Mouse (Mus musculus) ES-E14 (cell line): Measurements from ENCODE around the gene Vps53. TPM values are rescaled to one million over a fixed set of nuclear protein-coding genes. Genes with fewer than 3 reads are reported as not detected.

ENCODE experiments used
- DNase-seq: peaks from one replicate; pipeline ENCODE4 v3.0.0-alpha.2; 2013; ENCODE audit warnings: low read depth, low spot score
- H3K27ac ChIP-seq: 2 replicates; pipeline ENCODE4 v1.5.1; 2012; ENCODE audit warnings: low read depth, mild to moderate bottlenecking, low read length, moderate library complexity, mixed read lengths; ENCODE audit not compliant: poor library complexity, insufficient read depth, severe bottlenecking
- H3K36me3 ChIP-seq: 2 replicates; pipeline ENCODE4 v1.6.1; 2012; ENCODE audit warnings: mild to moderate bottlenecking, low read length, moderate library complexity, mixed read lengths; ENCODE audit not compliant: control insufficient read depth, poor library complexity, insufficient read depth, severe bottlenecking
- H3K4me1 ChIP-seq, 2 experiments: fragments of 150-350 bp in 1 of 2; sonication (generic) in 1 of 2; 2 replicates each; pipeline ENCODE4 v1.6.1; 2012; ENCODE audit warnings: low read length in 2 of 2, mild to moderate bottlenecking in 1 of 2, mixed read lengths in 1 of 2; ENCODE audit not compliant: control insufficient read depth in 2 of 2, insufficient read depth in 2 of 2, poor library complexity in 1 of 2
- H3K4me3 ChIP-seq, 2 experiments: fragments of 150-350 bp in 1 of 2; sonication (generic) in 1 of 2; 2 replicates each; pipeline ENCODE4 v1.5.1; 2012; ENCODE audit warnings: low read length in 2 of 2, low read depth in 1 of 2, mild to moderate bottlenecking in 1 of 2, mixed read lengths in 1 of 2; ENCODE audit not compliant: insufficient read depth in 1 of 2, poor library complexity in 1 of 2, severe bottlenecking in 1 of 2
- H3K9ac ChIP-seq: 2 replicates; pipeline ENCODE4 v1.6.1; 2012; ENCODE audit warnings: low read depth, mild to moderate bottlenecking, low read length, mixed read lengths; ENCODE audit not compliant: poor library complexity, insufficient read depth, severe bottlenecking
- H3K9me3 ChIP-seq: fragments of 150-350 bp; sonication (generic); 2 replicates; pipeline ENCODE4 v1.6.1; 2012; ENCODE audit warnings: low read depth, mild to moderate bottlenecking, low read length; ENCODE audit not compliant: control insufficient read depth, insufficient read depth
- CHD2 ChIP-seq: IDR thresholded peaks from 2 replicates; pipeline ENCODE4 v1.6.1; 2014; ENCODE audit warnings: mild to moderate bottlenecking, low read depth, low read length, inconsistent platforms
- HCFC1 ChIP-seq: IDR thresholded peaks from 2 replicates; pipeline ENCODE4 v1.6.1; 2012; ENCODE audit warnings: low read length, inconsistent platforms, borderline replicate concordance; ENCODE audit not compliant: insufficient read depth
- MAFK ChIP-seq: IDR thresholded peaks from 2 replicates; pipeline ENCODE4 v1.6.1; 2014; ENCODE audit warnings: mild to moderate bottlenecking, low read depth, low read length, inconsistent platforms; ENCODE audit not compliant: insufficient read depth
- ZC3H11A ChIP-seq: IDR thresholded peaks from 2 replicates; pipeline ENCODE4 v1.6.1; 2012; ENCODE audit warnings: low read depth, mild to moderate bottlenecking, inconsistent platforms, low read length, borderline replicate concordance
- ZNF384 ChIP-seq: IDR thresholded peaks from 2 replicates; pipeline ENCODE4 v1.6.1; 2012; ENCODE audit warnings: low read depth, low read length, inconsistent platforms
- in situ Hi-C, 2 experiments: fragments of 600-800 bp; cut with MboI; formaldehyde crosslinking; loops; one replicate each; pipeline ENCODE4 v1.15.1; 2025; ENCODE audit warnings: low sequenced_read_pairs in 2 of 2, inconsistent platforms in 1 of 2; ENCODE audit not compliant: unreplicated experiment in 2 of 2
- total RNA-seq: library from RNA; depleted of rRNA; stranded (reverse); fragments of 300-350 nt; gene quantifications from 2 replicates; pipeline ENCODE4 v1.2.3, GENCODE M21; 2012

The Vps53 gene
- total RNA-seq, 1 experiment = 20.3 TPM

DNA sequence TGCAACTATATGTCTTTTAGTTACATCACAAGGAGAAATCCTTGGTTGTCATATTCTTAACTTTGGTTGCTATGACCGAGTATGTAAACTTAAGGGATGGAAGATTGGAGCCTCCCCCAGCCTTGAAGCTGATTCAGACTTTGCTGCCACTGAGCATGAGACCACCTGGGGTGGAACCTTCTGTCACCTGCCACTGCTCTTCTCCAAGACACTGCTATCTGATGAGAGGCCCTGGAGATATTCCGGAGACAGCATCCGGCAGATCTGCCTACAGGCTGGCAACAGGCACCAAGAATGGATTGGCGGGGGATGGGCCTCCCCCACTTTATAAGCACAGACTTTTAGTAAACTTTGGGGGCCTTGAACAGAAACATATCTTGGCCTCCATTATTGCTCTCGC lies 127.0 kb downstream of the Vps53 start:
- TF ChIP-seq ZNF384 (no peak), HCFC1 (no peak), MAFK (no peak), CHD2 (no peak), ZC3H11A (no peak)
- Histone ChIP-seq H3K9me3 (no peaks in the 10 kb centered on the region), H3K36me3 (no peaks in the 10 kb centered on the region), H3K9ac (no peak overlapping the region), H3K4me1 (no peaks in the 10 kb centered on the region), H3K27ac (no peak overlapping the region), H3K4me3 (no peak overlapping the region)
- in situ Hi-C loops = no loop called here
- no peak for DNase-seq

DNA sequence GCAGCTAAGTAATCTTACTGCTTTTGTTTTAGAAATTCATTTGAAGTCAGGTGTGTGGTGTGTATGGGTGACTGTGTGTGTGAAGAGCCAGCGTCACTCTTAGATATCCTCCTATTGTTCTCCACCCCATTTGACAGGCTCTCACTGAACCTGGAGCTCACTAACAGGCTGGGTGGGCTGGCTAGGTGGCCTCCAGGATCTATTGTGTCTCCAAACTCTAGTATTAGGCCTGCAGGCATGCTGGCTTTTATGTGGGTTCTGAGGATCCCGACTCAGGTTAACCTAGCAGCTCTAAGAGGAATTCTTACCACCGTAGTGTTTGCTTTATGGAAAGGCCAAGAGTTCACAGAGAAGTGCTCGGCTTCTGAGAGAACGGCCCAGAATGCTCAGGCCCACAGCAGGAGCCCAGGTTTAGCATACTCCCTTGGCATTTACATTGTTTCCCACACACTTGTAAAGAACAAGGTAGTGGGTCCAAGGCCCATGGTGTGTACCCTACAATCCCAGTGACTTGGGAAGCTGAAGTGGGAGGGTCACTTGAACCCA lies 128.4 kb downstream of the Vps53 start:
- H3K27ac ChIP-seq = no peak overlapping the region
- no peaks in the 10 kb centered on the region for H3K36me3 ChIP-seq

DNA sequence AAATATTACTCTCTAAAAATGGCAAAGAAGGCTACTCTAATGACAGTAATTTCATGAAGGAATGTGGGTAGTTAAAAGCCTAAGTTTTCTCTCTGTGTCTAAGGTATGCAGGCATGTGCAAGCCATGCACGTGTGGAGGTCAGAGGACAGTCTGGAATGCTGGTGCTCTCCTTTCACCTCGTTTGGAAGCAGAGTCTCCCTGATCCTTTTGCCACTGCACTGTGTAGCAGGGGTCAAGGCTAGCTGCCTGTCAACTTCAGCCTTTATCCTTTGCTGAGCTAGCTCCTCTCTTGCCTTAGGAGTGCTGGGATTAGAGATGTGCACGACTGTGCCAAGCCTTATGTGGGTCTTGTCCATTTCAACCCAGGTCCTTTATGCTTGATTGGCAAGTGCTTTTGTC lies 128.9 kb downstream of the Vps53 start:
- no peak for DNase-seq
- Histone ChIP-seq H3K9ac (no peak overlapping the region), H3K36me3 (no peaks in the 10 kb centered on the region), H3K4me1 (no peaks in the 10 kb centered on the region), H3K9me3 (no peaks in the 10 kb centered on the region), H3K27ac (no peak overlapping the region), H3K4me3 (no peak overlapping the region)
- in situ Hi-C loops = no loop called here
- TF ChIP-seq MAFK (no peak), CHD2 (no peak), ZC3H11A (no peak), ZNF384 (no peak), HCFC1 (no peak)

More for the DNA sequence above, 128.4 kb downstream of the Vps53 start:
- TF ChIP-seq HCFC1 = no peak
- TF ChIP-seq CHD2 = no peak
- no peak for TF ChIP-seq MAFK
- no peak for TF ChIP-seq ZNF384
- no peak for TF ChIP-seq ZC3H11A
- no peak overlapping the region for H3K9ac ChIP-seq
- DNase-seq = no peak
- no peaks in the 10 kb centered on the region for H3K9me3 ChIP-seq
- H3K4me1 ChIP-seq = no peaks in the 10 kb centered on the region
- in situ Hi-C loops = no loop called here
- H3K4me3 ChIP-seq = no peak overlapping the region

DNA sequence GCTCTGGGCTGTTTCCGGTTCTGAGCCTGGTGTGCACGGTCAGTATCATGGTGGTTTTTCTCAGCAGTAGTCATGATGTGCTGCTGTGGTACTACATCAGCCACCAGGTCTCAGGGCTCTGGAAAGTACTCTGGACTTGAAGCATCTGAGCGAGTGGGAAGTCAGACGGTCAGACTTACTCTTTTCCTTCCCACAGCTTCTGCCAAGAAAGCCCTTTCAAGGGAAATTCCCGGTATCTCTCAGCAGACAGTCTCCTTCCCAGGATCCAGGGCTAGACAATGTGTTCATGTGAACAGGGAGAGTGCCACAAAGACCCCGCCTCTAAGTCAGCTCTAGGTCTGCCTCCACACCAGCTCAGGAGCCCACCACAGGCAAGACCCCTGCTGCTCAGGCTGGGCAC lies 134.1 kb downstream of the Vps53 start:
- H3K36me3 ChIP-seq = no peaks in the 10 kb centered on the region
- H3K4me1 ChIP-seq = no peaks in the 10 kb centered on the region
- H3K9me3 ChIP-seq = no peaks in the 10 kb centered on the region
- in situ Hi-C loops = no loop called here
- no peak overlapping the region for H3K27ac ChIP-seq
- H3K9ac ChIP-seq = no peak overlapping the region
- DNase-seq = no peak
- no peak overlapping the region for H3K4me3 ChIP-seq
- TF ChIP-seq HCFC1 (no peak), ZC3H11A (no peak), MAFK (no peak), ZNF384 (no peak)

DNA sequence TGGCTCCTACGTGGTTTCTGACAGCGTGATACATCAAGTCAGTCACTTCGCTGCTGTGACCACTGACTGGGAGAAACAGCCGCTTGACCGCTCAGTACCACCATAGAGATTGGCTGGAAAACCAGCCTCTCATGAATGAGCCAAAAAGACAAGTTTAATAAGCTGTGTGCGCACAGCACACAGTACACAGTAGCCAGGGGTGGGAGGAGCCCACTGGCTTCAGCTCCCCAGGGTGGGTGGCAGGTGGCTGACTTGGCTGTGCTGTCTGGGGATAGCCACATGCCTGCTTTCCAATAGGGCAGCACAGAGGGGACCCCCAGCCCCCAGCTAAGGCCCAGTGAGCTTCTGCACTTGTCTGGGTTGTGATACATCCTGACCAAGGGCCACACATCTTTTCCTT lies 135.0 kb downstream of the Vps53 start:
- DNase-seq = no peak
- in situ Hi-C loops = no loop called here
- TF ChIP-seq CHD2 (no peak), MAFK (no peak), ZC3H11A (no peak), HCFC1 (no peak), ZNF384 (no peak)

More for the DNA sequence above, 135.0 kb downstream of the Vps53 start:
- Histone ChIP-seq H3K27ac (no peak overlapping the region), H3K4me1 (no peaks in the 10 kb centered on the region), H3K9me3 (no peaks in the 10 kb centered on the region), H3K4me3 (no peak overlapping the region), H3K9ac (no peak overlapping the region), H3K36me3 (no peaks in the 10 kb centered on the region)
